Mouse (Mus musculus) CH12.LX (cell line): ENCODE results near the gene Slc25a11. TPM values are rescaled to one million over a fixed set of nuclear protein-coding genes. Genes with fewer than 3 reads are reported as not detected.

Source experiments
- DNase-seq: peaks from one replicate; pipeline ENCODE4 v3.0.0-alpha.2; 2013; ENCODE audit errors: extremely low read depth
- H3K27ac ChIP-seq: 2 replicates; pipeline ENCODE4 v1.5.1; 2012; ENCODE audit warnings: low read depth, mild to moderate bottlenecking, control low read depth, moderate library complexity; ENCODE audit not compliant: insufficient read depth
- H3K27me3 ChIP-seq: replicated peaks from 2 replicates; pipeline ENCODE3; 2012; ENCODE audit warnings: inconsistent platforms
- H3K36me3 ChIP-seq, 2 experiments: replicated peaks in 1 of 2; 2 replicates each; pipeline versions ENCODE3 to v1.6.1; 2012; ENCODE audit warnings: inconsistent platforms in 1 of 2, low read length in 1 of 2, mild to moderate bottlenecking in 1 of 2, mixed read lengths in 1 of 2, moderate library complexity in 1 of 2; ENCODE audit not compliant: control insufficient read depth in 1 of 2, insufficient read depth in 1 of 2
- H3K4me1 ChIP-seq, 2 experiments: 2 replicates each; pipeline ENCODE4 v1.6.1; 2012; ENCODE audit warnings: inconsistent platforms in 1 of 2, moderate library complexity in 1 of 2; ENCODE audit not compliant: insufficient read depth in 2 of 2, control insufficient read depth in 1 of 2
- H3K4me2 ChIP-seq: 2 replicates; pipeline ENCODE4 v1.6.1; 2012; ENCODE audit warnings: low read depth, mild to moderate bottlenecking, control low read depth; ENCODE audit not compliant: poor library complexity, insufficient read depth, severe bottlenecking
- H3K4me3 ChIP-seq, 3 experiments: fragments of 150-350 bp in 1 of 3; sonication (generic) in 1 of 3; replicated peaks in 1 of 3; 2 replicates each; pipeline versions ENCODE3 to v1.5.1; 2011 to 2012; ENCODE audit warnings: low read depth in 2 of 3, low read length in 2 of 3, mild to moderate bottlenecking in 2 of 3, moderate library complexity in 2 of 3, control low read depth in 1 of 3, improper control_type of control experiment in 1 of 3, inconsistent platforms in 1 of 3, mixed read lengths in 1 of 3; ENCODE audit not compliant: poor library complexity in 1 of 3
- H3K79me2 ChIP-seq: replicated peaks from 2 replicates; pipeline ENCODE4 v1.6.1; 2012; ENCODE audit warnings: mild to moderate bottlenecking, moderate library complexity; ENCODE audit not compliant: control insufficient read depth, poor library complexity, insufficient read depth, severe bottlenecking; ENCODE audit errors: extremely low read depth
- H3K9ac ChIP-seq: 2 replicates; pipeline ENCODE4 v1.6.1; 2012; ENCODE audit warnings: low read depth, mild to moderate bottlenecking, control low read depth, moderate library complexity; ENCODE audit not compliant: insufficient read depth
- H3K9me3 ChIP-seq: replicated peaks from 2 replicates; pipeline ENCODE3; 2012; ENCODE audit warnings: low read length, inconsistent platforms, mixed read lengths
- BHLHE40 ChIP-seq: IDR thresholded peaks from 2 replicates; pipeline ENCODE4 v1.6.1; 2011; ENCODE audit warnings: mild to moderate bottlenecking, low read depth, low read length, improper control_type of control experiment
- CHD1 ChIP-seq: IDR thresholded peaks from 2 replicates; pipeline ENCODE4 v1.6.1; 2012; ENCODE audit warnings: low read depth, low read length, improper control_type of control experiment, inconsistent platforms
- CHD2 ChIP-seq: IDR thresholded peaks from 2 replicates; pipeline ENCODE4 v1.6.1; 2011; ENCODE audit warnings: low read length, improper control_type of control experiment
- EP300 ChIP-seq: IDR thresholded peaks from 2 replicates; pipeline ENCODE4 v1.6.1; 2011; ENCODE audit warnings: low read length, improper control_type of control experiment
- ETS1 ChIP-seq: conservative IDR thresholded peaks from 2 replicates; pipeline ENCODE4 v1.6.1; 2012; ENCODE audit warnings: low read depth, mild to moderate bottlenecking, inconsistent platforms, low read length, improper control_type of control experiment, moderate library complexity
- IRF4 ChIP-seq: IDR thresholded peaks from 2 replicates; pipeline ENCODE4 v1.6.1; 2014; ENCODE audit warnings: low read depth, mild to moderate bottlenecking, inconsistent platforms, low read length, improper control_type of control experiment
- MAX ChIP-seq: IDR thresholded peaks from 2 replicates; pipeline ENCODE4 v1.6.1; 2011; ENCODE audit warnings: low read length, improper control_type of control experiment
- MAZ ChIP-seq: IDR thresholded peaks from 2 replicates; pipeline ENCODE4 v1.6.1; 2012; ENCODE audit warnings: low read depth, mild to moderate bottlenecking, inconsistent platforms, low read length, improper control_type of control experiment, moderate library complexity
- MEF2A ChIP-seq: IDR thresholded peaks from 2 replicates; pipeline ENCODE4 v1.6.1; 2014; ENCODE audit warnings: low read depth, mild to moderate bottlenecking, inconsistent platforms, low read length, improper control_type of control experiment, borderline replicate concordance
- MXI1 ChIP-seq: IDR thresholded peaks from 2 replicates; pipeline ENCODE4 v1.6.1; 2011; ENCODE audit warnings: mild to moderate bottlenecking, low read depth, low read length, improper control_type of control experiment
- MYC ChIP-seq: IDR thresholded peaks from 2 replicates; pipeline ENCODE4 v1.6.1; 2011; ENCODE audit warnings: low read depth, mild to moderate bottlenecking, improper control_type of control experiment, low read length
- NELFE ChIP-seq: IDR thresholded peaks from 2 replicates; pipeline ENCODE4 v1.6.1; 2011; ENCODE audit warnings: low read depth, low read length, improper control_type of control experiment
- NRF1 ChIP-seq: IDR thresholded peaks from 2 replicates; pipeline ENCODE4 v1.6.1; 2014; ENCODE audit warnings: low read depth, mild to moderate bottlenecking, inconsistent platforms, low read length, improper control_type of control experiment, moderate library complexity
- PAX5 ChIP-seq: IDR thresholded peaks from 2 replicates; pipeline ENCODE4 v1.6.1; 2012; ENCODE audit warnings: low read length, inconsistent platforms, mixed read lengths
- RCOR1 ChIP-seq: conservative IDR thresholded peaks from 2 replicates; pipeline ENCODE4 v1.6.1; 2012; ENCODE audit warnings: low read depth, mild to moderate bottlenecking, inconsistent platforms, low read length, improper control_type of control experiment
- SIN3A ChIP-seq: IDR thresholded peaks from 2 replicates; pipeline ENCODE4 v1.6.1; 2012; ENCODE audit warnings: low read length, improper control_type of control experiment, inconsistent platforms
- SMC3 ChIP-seq: IDR thresholded peaks from 2 replicates; pipeline ENCODE4 v1.6.1; 2011; ENCODE audit warnings: low read depth, low read length, improper control_type of control experiment
- TCF12 ChIP-seq: IDR thresholded peaks from 2 replicates; pipeline ENCODE4 v1.6.1; 2014; ENCODE audit warnings: low read depth, mild to moderate bottlenecking, inconsistent platforms, low read length, improper control_type of control experiment
- USF1 ChIP-seq: IDR thresholded peaks from 2 replicates; pipeline ENCODE4 v1.6.1; 2014; ENCODE audit warnings: low read depth, mild to moderate bottlenecking, inconsistent platforms, low read length, improper control_type of control experiment
- ZKSCAN1 ChIP-seq: IDR thresholded peaks from 2 replicates; pipeline ENCODE4 v1.6.1; 2012; ENCODE audit warnings: low read depth, inconsistent platforms, low read length, improper control_type of control experiment, borderline replicate concordance
- ZMIZ1 ChIP-seq: IDR thresholded peaks from 2 replicates; pipeline ENCODE4 v1.6.1; 2012; ENCODE audit warnings: low read depth, mild to moderate bottlenecking, inconsistent platforms, low read length, improper control_type of control experiment
- ZNF384 ChIP-seq: IDR thresholded peaks from 2 replicates; pipeline ENCODE4 v1.6.1; 2012; ENCODE audit warnings: low read depth, low read length, improper control_type of control experiment, inconsistent platforms
- dilution Hi-C: fragments of 300-500 bp; cut with MboI; formaldehyde crosslinking; loops from 2 replicates; pipeline ENCODE4 v1.14.3; 2020; ENCODE audit warnings: low sequenced_read_pairs; ENCODE audit not compliant: extremely low pct_unique_long_range_greater_than_20kb, extremely low pct_ligation_motif_present
- in situ Hi-C: fragments of 300-500 bp; cut with MboI; formaldehyde crosslinking; loops from 3 replicates; pipeline ENCODE4 v1.14.3; 2019; ENCODE audit warnings: low sequenced_read_pairs, low pct_ligation_motif_present, low pct_unique_long_range_greater_than_20kb, mixed read lengths
- polyA plus RNA-seq: library from polyadenylated mRNA; unstranded; fragments of >175 nt; gene quantifications from 2 replicates; pipeline ENCODE4 v1.2.1, GENCODE M21; 2012; ENCODE audit warnings: low read depth; ENCODE audit not compliant: insufficient read length
- total RNA-seq, 2 experiments: library from RNA; depleted of rRNA; stranded (reverse); fragments of 300-350 nt in 1 of 2; fragments of >200 nt in 1 of 2; gene quantifications; 2 replicates each; pipeline ENCODE4 v1.2.3; 2012 to 2014

The Slc25a11 gene
- total and polyA plus RNA-seq, 3 experiments: 99.0 to 135 (median 132) TPM

GRCm38 (mm10) chr11:70651391-70651790 is 4.1 kb upstream of the Slc25a11 start:
- in situ Hi-C loops: no loop called here
- no peaks in the 10 kb centered on the region for H3K27me3 ChIP-seq
- H3K27ac ChIP-seq: 0 out of 2 replicates have a peak overlapping the region, but pooled peaks have one; percentile 2
- H3K4me3 ChIP-seq: peak overlapping the region in 1 of 3 experiments; percentile 26
- peaks cover 70% of the 10 kb centered on the region for H3K79me2 ChIP-seq
- H3K9me3 ChIP-seq: no peaks in the 10 kb centered on the region
- H3K4me1 ChIP-seq: peaks cover 18 to 47% of the 10 kb centered on the region in 2 experiments
- peaks cover 38 to 49% of the 10 kb centered on the region in 2 experiments for H3K36me3 ChIP-seq
- dilution Hi-C loops: no loop called here
- peak; percentile 73 for DNase-seq
- peak overlapping the region; percentile 87; the same call in 1 of the 2 replicates for H3K4me2 ChIP-seq
- peak overlapping the region; percentile 99 for H3K9ac ChIP-seq
- TF ChIP-seq NELFE: no peak
- peak; percentile 46; the same call in 1 of the 2 replicates for TF ChIP-seq IRF4
- 0 out of 2 replicates have a peak, but pooled peaks have one; percentile 26 for TF ChIP-seq TCF12
- TF ChIP-seq USF1: peak; percentile 50
- 0 out of 2 replicates have a peak, but pooled peaks have one; percentile 36 for TF ChIP-seq MAX
- peak; percentile 91 for TF ChIP-seq SIN3A
- peak; percentile 67; the same call in 1 of the 2 replicates for TF ChIP-seq CHD2
- TF ChIP-seq ZKSCAN1: no peak
- peak; percentile 85 for TF ChIP-seq ETS1
- TF ChIP-seq MEF2A: peak; percentile 40; the same call in 1 of the 2 replicates
- 0 out of 2 replicates have a peak, but pooled peaks have one; percentile 10 for TF ChIP-seq SMC3
- peak; percentile 61; the same call in 1 of the 2 replicates for TF ChIP-seq EP300
- no peak; the same call in 1 of the 2 replicates for TF ChIP-seq ZNF384
- TF ChIP-seq PAX5: no peak
- peak; percentile 77 for TF ChIP-seq BHLHE40
- peak; percentile 93; the same call in 1 of the 2 replicates for TF ChIP-seq CHD1
- peak; percentile 53; the same call in 1 of the 2 replicates for TF ChIP-seq MXI1
- TF ChIP-seq ZMIZ1: peak; percentile 69; the same call in 1 of the 2 replicates
- no peak for TF ChIP-seq NRF1
- no peak for TF ChIP-seq MAZ
- no peak for TF ChIP-seq MYC
- TF ChIP-seq RCOR1: peak; percentile 72; the same call in 1 of the 2 replicates
- TF ChIP-seq, all 38 proteins: peak for 15
